Mouse (Mus musculus) small intestine, adult 2 months (tissue): ENCODE measurements around the gene Sppl3. TPM values are rescaled to one million over a fixed set of nuclear protein-coding genes. Genes with fewer than 3 reads are reported as not detected.

Experiments
- H3K27ac ChIP-seq: fragments of 200-500 bp; 2 replicates; pipeline ENCODE4 v1.5.1; 2012; ENCODE audit warnings: low read depth, low read length, control low read depth, inconsistent platforms; ENCODE audit not compliant: insufficient read depth
- H3K27me3 ChIP-seq: fragments of 200-500 bp; 2 replicates; pipeline ENCODE4 v1.6.1; 2012; ENCODE audit warnings: mild to moderate bottlenecking, moderate library complexity, low read length, inconsistent platforms; ENCODE audit not compliant: control insufficient read depth, insufficient read depth
- H3K36me3 ChIP-seq: fragments of 200-500 bp; 2 replicates; pipeline ENCODE4 v1.6.1; 2012; ENCODE audit warnings: mild to moderate bottlenecking, low read length, control low read depth, inconsistent platforms; ENCODE audit not compliant: control insufficient read depth, insufficient read depth
- H3K4me1 ChIP-seq: fragments of 200-500 bp; 2 replicates; pipeline ENCODE4 v1.6.1; 2012; ENCODE audit warnings: low read length, inconsistent platforms, mixed read lengths; ENCODE audit not compliant: control insufficient read depth, insufficient read depth, insufficient read length
- H3K4me3 ChIP-seq: fragments of 200-500 bp; 2 replicates; pipeline ENCODE4 v1.5.1; 2012; ENCODE audit warnings: low read depth, mild to moderate bottlenecking, control low read depth, inconsistent platforms, low read length, moderate library complexity
- CTCF ChIP-seq: fragments of 200-500 bp; IDR thresholded peaks from 2 replicates; pipeline ENCODE4 v1.5.1; 2012; ENCODE audit warnings: low read depth, mild to moderate bottlenecking, control low read depth, inconsistent platforms, low read length, moderate library complexity, mixed read lengths; ENCODE audit not compliant: insufficient replicate concordance, insufficient read length; ENCODE audit errors: extremely low read depth
- POLR2A ChIP-seq: fragments of 200-500 bp; IDR thresholded peaks from 2 replicates; pipeline ENCODE4 v1.6.1; 2012; ENCODE audit warnings: low read depth, mild to moderate bottlenecking, control low read depth, inconsistent platforms, low read length, moderate library complexity
- WGBS: fragments of 180-500 bp; shearing (Covaris S2); methylation state at CpG from one replicate; pipeline ENCODE4 v1.1.7; 2018; 5-methylcytosine and 5-hydroxymethylcytosine counted together
- polyA plus RNA-seq: library from polyadenylated mRNA; depleted of rRNA; stranded (reverse); fragments of >200 nt; gene quantifications from 2 replicates; pipeline ENCODE4 v1.2.3, GENCODE M21; 2012

Gene Sppl3
- polyA plus RNA-seq, 1 experiment, result 101 TPM

GRCm38 (mm10) chr5:115009961-115010360 lies 976 bp upstream of the Sppl3 start:
- Histone ChIP-seq H3K36me3 (no peaks in the 10 kb centered on the region), H3K27me3 (no peaks in the 10 kb centered on the region), H3K27ac (no peak overlapping the region), H3K4me3 (no peak overlapping the region), H3K4me1 (peaks cover 24% of the 10 kb centered on the region)
- WGBS, result 52% methylated on average over 3 of the region's 3 CpGs
- no peak for TF ChIP-seq POLR2A
- no peak for TF ChIP-seq CTCF

- 2% methylated on average over 54 of the region's 57 CpGs for WGBS
- TF ChIP-seq CTCF, result no peak
- no peak for TF ChIP-seq POLR2A
- H3K4me3 ChIP-seq, result peak overlapping the region; percentile 94
- H3K4me1 ChIP-seq, result peaks cover 24% of the 10 kb centered on the region
- no peaks in the 10 kb centered on the region for H3K27me3 ChIP-seq
- H3K27ac ChIP-seq, result peak overlapping the region; percentile 41
- H3K36me3 ChIP-seq, result no peaks in the 10 kb centered on the region
Observed at GRCm38 (mm10) chr5:115011217-115011518, 231 bp downstream of the Sppl3 start.

- H3K36me3 ChIP-seq, result no peaks in the 10 kb centered on the region
Observed at GRCm38 (mm10) chr5:115011519-115012261, 753 bp downstream of the Sppl3 start.

DNA sequence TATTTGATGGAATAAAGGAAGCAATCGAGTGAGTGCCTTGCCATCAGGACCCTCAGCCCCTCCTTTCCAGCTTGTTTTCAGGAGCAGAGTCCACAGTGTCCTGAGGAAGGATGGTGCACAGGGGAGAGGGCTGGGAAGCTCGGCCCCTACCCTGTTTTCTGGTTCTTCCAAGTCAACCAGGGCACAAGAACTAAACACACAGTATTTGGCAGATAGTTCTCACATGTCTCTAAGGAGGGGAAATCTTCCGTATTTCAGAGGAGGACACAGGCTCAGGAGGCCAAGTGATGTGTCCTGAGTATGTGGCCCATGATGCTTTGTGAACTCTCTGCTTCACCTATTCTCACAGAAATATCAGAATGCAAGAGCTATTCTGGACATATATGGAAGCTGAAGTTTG lies 2.5 kb downstream of the Sppl3 start:
- TF ChIP-seq POLR2A (no peak), CTCF (no peak)
- Histone ChIP-seq H3K4me3 (no peak overlapping the region), H3K36me3 (no peaks in the 10 kb centered on the region), H3K27me3 (no peaks in the 10 kb centered on the region), H3K27ac (no peak overlapping the region), H3K4me1 (peaks cover 21% of the 10 kb centered on the region; the same call in 1 of the 2 replicates)
- 48% methylated on average over 3 of the region's 3 CpGs for WGBS

More at GRCm38 (mm10) chr5:115011519-115012261, 753 bp downstream of the Sppl3 start:
- no peak for TF ChIP-seq POLR2A
- no peak for TF ChIP-seq CTCF
- no peaks in the 10 kb centered on the region for H3K27me3 ChIP-seq
- peak overlapping the region; percentile 41 for H3K27ac ChIP-seq
- peak overlapping the region; percentile 94 for H3K4me3 ChIP-seq
- peaks cover 25% of the 10 kb centered on the region for H3K4me1 ChIP-seq
- WGBS, result under 1% methylated on average over 63 of the region's 63 CpGs

DNA sequence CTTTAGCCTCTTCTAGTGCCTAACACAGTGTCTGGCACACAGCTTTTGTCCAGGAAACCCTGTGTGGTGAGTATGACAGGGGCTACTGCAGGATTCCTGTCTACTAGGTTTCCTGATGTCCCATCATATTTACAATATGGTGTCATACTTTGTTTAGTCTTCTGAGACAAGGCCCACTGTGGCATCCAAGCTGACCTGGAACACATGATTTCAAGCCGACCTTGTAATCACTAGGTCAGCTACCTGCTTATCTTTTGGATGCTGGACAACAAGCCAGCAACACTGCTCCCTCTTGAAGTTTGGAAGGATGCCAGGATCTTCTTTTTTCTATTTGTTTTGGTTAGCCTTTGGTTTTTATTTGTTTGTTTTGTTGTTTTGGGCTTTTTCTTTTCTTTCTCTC lies 3.6 kb downstream of the Sppl3 start:
- Histone ChIP-seq H3K4me1 (peaks cover 19% of the 10 kb centered on the region), H3K4me3 (no peak overlapping the region), H3K36me3 (no peaks in the 10 kb centered on the region), H3K27me3 (no peaks in the 10 kb centered on the region), H3K27ac (0 out of 2 replicates have a peak overlapping the region, but pooled peaks have one; percentile 17)
- WGBS, result 7% methylated on average over 1 of the region's 1 CpGs
- no peak for TF ChIP-seq POLR2A
- TF ChIP-seq CTCF, result no peak

- WGBS, result 17% methylated on average over 4 of the region's 4 CpGs
- TF ChIP-seq POLR2A, result no peak
- no peak for TF ChIP-seq CTCF
- no peaks in the 10 kb centered on the region for H3K36me3 ChIP-seq
- no peak overlapping the region for H3K4me3 ChIP-seq
- no peak overlapping the region for H3K27ac ChIP-seq
- no peaks in the 10 kb centered on the region for H3K27me3 ChIP-seq
- H3K4me1 ChIP-seq, result peaks cover 19% of the 10 kb centered on the region
Observed at GRCm38 (mm10) chr5:115015121-115015520, 4.2 kb downstream of the Sppl3 start.

- WGBS, result 2% methylated on average over 2 of the region's 2 CpGs
- Histone ChIP-seq H3K4me1 (peaks cover 19% of the 10 kb centered on the region), H3K27me3 (no peaks in the 10 kb centered on the region), H3K36me3 (no peaks in the 10 kb centered on the region), H3K4me3 (no peak overlapping the region), H3K27ac (no peak overlapping the region)
- no peak for TF ChIP-seq CTCF
Observed at GRCm38 (mm10) chr5:115018270-115018669, 7.3 kb downstream of the Sppl3 start.
